Mouse (Mus musculus): ENCODE measurements at regions not wholly inside any gene's neighbourhood (a gene's known extent, or its start where the extent isn't known, plus 50 kb on each side); places are given as distances from the start of the nearest gene placed in this dataset.

DNA sequence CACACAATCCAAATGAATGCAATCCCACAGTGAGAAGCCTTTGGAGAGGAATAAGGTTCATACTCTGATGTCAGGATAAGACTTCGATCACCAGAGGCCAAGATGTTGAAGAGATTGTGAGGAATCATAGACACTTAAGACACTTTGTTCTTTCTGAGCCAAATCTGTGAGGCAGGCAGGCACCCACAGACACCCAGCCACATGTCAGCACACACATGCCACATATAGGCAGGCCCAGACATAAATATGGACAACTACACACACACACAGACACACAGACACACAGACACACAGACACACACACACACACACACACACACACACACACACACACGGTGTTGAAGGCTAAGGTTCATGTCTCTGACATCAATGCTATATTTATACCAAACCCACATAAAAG is 185.1 kb upstream of the Frmd6 start:
- H3K27ac ChIP-seq: no peak overlapping the region
- H3K4me2 ChIP-seq (replicated peaks): no peak overlapping the region
- no peaks in the 10 kb centered on the region for H3K27me3 ChIP-seq
- no peak overlapping the region for H3K4me3 ChIP-seq
- H3K36me3 ChIP-seq: no peaks in the 10 kb centered on the region
- 85% methylated on average over 2 of the region's 2 CpGs for WGBS
- H3K4me1 ChIP-seq: no peaks in the 10 kb centered on the region
- no peaks in the 10 kb centered on the region for H3K9me3 ChIP-seq (replicated peaks)
- no peak for ATAC-seq (ENCODE audit: low FRiP score)
- no peak overlapping the region for H3K9ac ChIP-seq

DNA sequence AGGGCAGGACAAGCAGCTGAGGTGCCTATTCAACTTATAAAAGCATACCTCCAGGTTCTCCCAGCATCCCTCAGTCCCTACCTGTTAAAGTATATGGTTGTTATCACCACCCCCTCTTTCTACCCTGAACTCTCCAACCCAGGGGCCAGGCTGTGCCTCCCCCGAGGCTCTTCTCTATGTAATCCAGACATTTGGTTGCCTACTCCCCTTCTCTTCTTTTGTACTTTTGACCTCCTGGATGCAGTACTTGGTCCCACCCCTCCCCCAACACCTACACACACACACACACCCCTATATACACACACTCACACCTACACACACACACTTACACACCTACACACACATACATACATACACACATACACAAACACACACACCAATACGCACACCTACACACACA is 180.4 kb upstream of the Frmd6 start:
- Histone ChIP-seq H3K36me3 (no peaks in the 10 kb centered on the region), H3K4me3 (no peak overlapping the region), H3K27ac (no peak overlapping the region), H3K9me3 (replicated peaks) (no peaks in the 10 kb centered on the region), H3K4me1 (no peaks in the 10 kb centered on the region), H3K4me2 (replicated peaks) (no peak overlapping the region), H3K9ac (no peak overlapping the region), H3K27me3 (no peaks in the 10 kb centered on the region)
- ATAC-seq (ENCODE audit: low FRiP score): no peak
- 69% methylated on average over 2 of the region's 2 CpGs for WGBS

GRCm38 (mm10) chr12:70645407-70645806 is 179.9 kb upstream of the Frmd6 start:
- H3K27me3 ChIP-seq: no peaks in the 10 kb centered on the region
- no peak overlapping the region for H3K9ac ChIP-seq
- no peak overlapping the region for H3K27ac ChIP-seq
- no peak for ATAC-seq (ENCODE audit: low FRiP score)
- 71% methylated on average over 3 of the region's 3 CpGs for WGBS
- no peak overlapping the region for H3K4me2 ChIP-seq (replicated peaks)
- H3K36me3 ChIP-seq: no peaks in the 10 kb centered on the region
- no peak overlapping the region for H3K4me3 ChIP-seq
- H3K9me3 ChIP-seq (replicated peaks): no peaks in the 10 kb centered on the region
- no peaks in the 10 kb centered on the region for H3K4me1 ChIP-seq

DNA sequence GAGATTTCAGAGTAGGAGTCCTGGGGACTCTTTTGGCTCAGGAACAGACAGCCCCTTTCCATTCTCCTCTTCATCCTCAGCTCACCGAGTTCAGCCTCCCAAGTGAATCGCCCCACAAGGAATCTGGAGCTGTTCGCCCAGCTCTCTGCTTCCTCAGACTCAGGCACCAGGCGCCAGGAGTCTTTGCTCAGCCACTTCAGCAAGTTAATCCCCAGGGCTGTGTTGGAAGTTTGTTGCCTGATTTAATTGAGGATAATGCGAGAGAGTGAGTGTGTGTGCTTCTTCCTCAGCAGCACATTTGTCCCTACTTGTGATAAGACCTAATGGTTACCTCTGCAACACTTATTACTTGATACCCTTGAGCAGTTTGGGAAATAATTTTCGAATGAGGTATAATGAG is 177.8 kb upstream of the Frmd6 start:
- Histone ChIP-seq H3K27ac (no peak overlapping the region), H3K4me3 (no peak overlapping the region), H3K4me1 (no peaks in the 10 kb centered on the region), H3K4me2 (replicated peaks) (no peak overlapping the region), H3K9ac (no peak overlapping the region), H3K27me3 (no peaks in the 10 kb centered on the region), H3K9me3 (replicated peaks) (no peaks in the 10 kb centered on the region), H3K36me3 (no peaks in the 10 kb centered on the region)
- WGBS: 57% methylated on average over 6 of the region's 6 CpGs
- no peak for ATAC-seq (ENCODE audit: low FRiP score)

DNA sequence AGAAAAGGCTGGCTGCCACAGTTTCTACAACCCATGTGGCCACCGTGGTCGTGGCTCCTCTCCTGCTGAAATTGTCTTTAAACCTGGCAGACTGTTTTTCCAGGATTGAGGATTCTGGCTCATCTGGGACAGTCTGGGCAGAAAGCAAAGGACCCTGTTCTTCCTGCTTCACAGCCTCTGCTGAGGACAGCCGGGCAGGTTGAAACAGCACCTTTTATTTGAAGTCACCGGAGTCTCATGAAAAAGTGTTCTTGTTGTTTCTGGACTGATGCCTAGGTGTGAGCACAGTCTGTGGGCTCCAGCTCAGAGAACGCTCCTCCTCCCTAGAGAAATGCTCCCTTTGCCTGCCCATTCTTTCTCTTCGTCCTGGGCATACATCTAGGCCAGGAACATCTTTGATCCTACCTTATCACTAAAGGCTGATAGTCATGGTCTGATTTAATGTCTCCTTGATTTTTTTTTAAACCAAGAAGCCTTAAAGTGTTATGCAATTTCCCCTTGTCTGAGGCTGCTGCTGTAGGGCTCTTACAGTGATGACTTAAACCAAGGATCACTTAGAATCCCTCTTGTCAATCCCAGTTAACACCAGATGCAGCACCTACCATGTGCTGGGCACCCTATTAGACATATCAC is 177.0 kb upstream of the Frmd6 start:
- Histone ChIP-seq H3K9ac (no peak overlapping the region), H3K27ac (no peak overlapping the region), H3K27me3 (no peaks in the 10 kb centered on the region), H3K9me3 (replicated peaks) (no peaks in the 10 kb centered on the region), H3K4me1 (no peaks in the 10 kb centered on the region), H3K36me3 (no peaks in the 10 kb centered on the region), H3K4me2 (replicated peaks) (no peak overlapping the region), H3K4me3 (no peak overlapping the region)
- no peak for ATAC-seq (ENCODE audit: low FRiP score)
- 80% methylated on average over 6 of the region's 6 CpGs for WGBS

DNA sequence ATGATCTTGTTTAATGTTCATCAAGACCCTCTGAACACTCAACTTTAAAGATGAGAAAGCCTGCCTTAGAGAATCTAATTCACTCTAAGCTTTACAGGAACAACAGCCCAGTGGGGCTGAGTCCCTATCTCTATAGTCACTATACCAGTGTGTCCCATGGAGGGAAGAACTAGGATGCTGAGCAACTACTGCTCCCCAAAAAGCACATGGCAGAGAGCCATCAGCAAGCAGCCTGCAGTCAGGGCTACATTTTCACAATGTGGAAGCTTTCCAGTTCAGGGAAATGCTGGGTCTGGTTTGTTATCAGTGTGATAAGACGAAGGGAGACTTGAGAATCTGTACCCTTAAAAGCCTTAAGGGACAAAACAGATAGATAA is 176.5 kb upstream of the Frmd6 start:
- Histone ChIP-seq H3K9ac (no peak overlapping the region), H3K4me1 (no peaks in the 10 kb centered on the region), H3K27ac (no peak overlapping the region), H3K4me3 (no peak overlapping the region), H3K36me3 (no peaks in the 10 kb centered on the region), H3K9me3 (replicated peaks) (no peaks in the 10 kb centered on the region), H3K4me2 (replicated peaks) (no peak overlapping the region), H3K27me3 (no peaks in the 10 kb centered on the region)
- 88% methylated on average over 1 of the region's 1 CpGs for WGBS
- no peak for ATAC-seq (ENCODE audit: low FRiP score)

GRCm38 (mm10) chr12:70649691-70650090 is 175.6 kb upstream of the Frmd6 start:
- Histone ChIP-seq H3K9me3 (replicated peaks) (no peaks in the 10 kb centered on the region), H3K4me3 (no peak overlapping the region), H3K4me2 (replicated peaks) (no peak overlapping the region), H3K36me3 (no peaks in the 10 kb centered on the region), H3K4me1 (no peaks in the 10 kb centered on the region), H3K27ac (no peak overlapping the region), H3K9ac (no peak overlapping the region), H3K27me3 (no peaks in the 10 kb centered on the region)
- WGBS: 87% methylated on average over 2 of the region's 2 CpGs
- no peak for ATAC-seq (ENCODE audit: low FRiP score)

DNA sequence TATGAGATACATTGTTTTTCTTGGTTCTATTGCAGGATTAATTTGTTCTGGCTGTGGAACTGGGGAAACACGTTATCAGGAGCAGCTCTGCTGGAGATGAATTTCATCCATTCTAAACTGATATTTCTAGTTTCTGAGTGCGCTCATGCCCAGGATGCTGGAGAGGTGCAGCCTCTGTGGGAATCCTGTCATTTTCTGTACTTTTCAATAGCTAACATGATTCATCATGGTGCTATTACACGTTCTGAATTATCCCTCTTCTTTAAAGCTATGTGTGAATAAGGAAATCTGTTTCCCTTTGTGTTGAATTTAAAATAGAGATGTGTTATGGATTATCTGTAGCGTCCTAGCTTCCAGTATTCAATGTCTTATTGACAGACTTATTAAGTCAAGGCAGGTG is 174.8 kb upstream of the Frmd6 start:
- Histone ChIP-seq H3K36me3 (no peaks in the 10 kb centered on the region), H3K4me3 (no peak overlapping the region), H3K4me1 (no peaks in the 10 kb centered on the region), H3K4me2 (replicated peaks) (no peak overlapping the region), H3K9ac (no peak overlapping the region), H3K27me3 (no peaks in the 10 kb centered on the region), H3K27ac (no peak overlapping the region), H3K9me3 (replicated peaks) (no peaks in the 10 kb centered on the region)
- ATAC-seq (ENCODE audit: low FRiP score): no peak
- WGBS: 74% methylated on average over 4 of the region's 4 CpGs

DNA sequence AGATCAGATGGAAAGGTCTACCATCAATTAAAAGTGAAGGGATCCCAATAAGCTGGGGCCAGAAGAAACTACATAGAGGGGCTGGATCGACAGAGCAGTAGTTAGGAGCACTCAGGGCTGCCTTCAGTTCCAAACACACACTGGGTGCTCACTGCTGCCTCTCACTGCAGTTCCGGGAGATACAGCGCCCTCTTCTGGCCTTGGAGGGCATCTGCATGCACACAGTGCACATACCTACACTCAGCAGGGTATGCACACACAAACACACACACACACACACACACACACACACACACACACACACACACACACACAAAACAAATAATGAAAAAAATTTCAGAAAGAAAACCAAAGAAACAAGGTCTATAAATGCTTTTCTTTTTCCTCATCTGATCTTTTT is 172.6 kb upstream of the Frmd6 start:
- no peak overlapping the region for H3K9ac ChIP-seq
- 85% methylated on average over 3 of the region's 3 CpGs for WGBS

DNA sequence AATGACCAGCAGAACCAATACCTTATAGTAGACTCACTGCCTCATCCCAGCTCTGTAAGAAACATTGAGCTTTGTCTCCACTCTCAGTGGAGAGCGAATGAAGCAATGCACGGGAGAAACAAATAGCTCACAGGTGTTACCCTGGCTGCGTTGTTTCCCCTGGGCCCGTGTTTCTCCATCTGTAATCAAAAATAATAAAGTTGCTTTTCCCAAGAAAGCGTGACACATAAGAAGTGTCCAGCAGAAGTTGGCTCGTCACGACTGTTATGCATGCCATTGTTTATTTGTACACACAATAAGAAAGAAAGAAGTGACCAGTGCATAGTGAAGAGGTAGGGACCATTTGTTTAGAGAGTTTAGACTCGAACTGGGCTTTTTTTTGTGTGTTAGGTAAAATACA is 171.3 kb upstream of the Frmd6 start:
- Histone ChIP-seq H3K4me3 (no peak overlapping the region), H3K9ac (no peak overlapping the region), H3K27me3 (no peaks in the 10 kb centered on the region), H3K36me3 (no peaks in the 10 kb centered on the region), H3K4me2 (replicated peaks) (no peak overlapping the region), H3K27ac (no peak overlapping the region), H3K4me1 (no peaks in the 10 kb centered on the region), H3K9me3 (replicated peaks) (no peaks in the 10 kb centered on the region)
- ATAC-seq (ENCODE audit: low FRiP score): no peak
- 85% methylated on average over 8 of the region's 8 CpGs for WGBS

More for the DNA sequence above, 172.6 kb upstream of the Frmd6 start:
- no peak overlapping the region for H3K4me3 ChIP-seq
- no peak overlapping the region for H3K27ac ChIP-seq
- no peaks in the 10 kb centered on the region for H3K9me3 ChIP-seq (replicated peaks)
- H3K4me1 ChIP-seq: no peaks in the 10 kb centered on the region
- no peak for ATAC-seq (ENCODE audit: low FRiP score)
- no peaks in the 10 kb centered on the region for H3K36me3 ChIP-seq
- H3K27me3 ChIP-seq: no peaks in the 10 kb centered on the region
- H3K4me2 ChIP-seq (replicated peaks): no peak overlapping the region

GRCm38 (mm10) chr12:70654546-70654945 is 170.8 kb upstream of the Frmd6 start:
- WGBS: 83% methylated on average over 3 of the region's 3 CpGs
- ATAC-seq (ENCODE audit: low FRiP score): no peak
- H3K4me1 ChIP-seq: no peaks in the 10 kb centered on the region
- no peaks in the 10 kb centered on the region for H3K9me3 ChIP-seq (replicated peaks)
- H3K27ac ChIP-seq: no peak overlapping the region
- H3K27me3 ChIP-seq: no peaks in the 10 kb centered on the region
- no peak overlapping the region for H3K4me2 ChIP-seq (replicated peaks)
- H3K9ac ChIP-seq: no peak overlapping the region
- H3K36me3 ChIP-seq: no peaks in the 10 kb centered on the region
- no peak overlapping the region for H3K4me3 ChIP-seq

GRCm38 (mm10) chr12:70655411-70655811 is 169.9 kb upstream of the Frmd6 start:
- no peak for ATAC-seq (ENCODE audit: low FRiP score)

GRCm38 (mm10) chr12:70655900-70656544 is 169.3 kb upstream of the Frmd6 start:
- Histone ChIP-seq H3K4me2 (replicated peaks) (no peak overlapping the region), H3K36me3 (no peaks in the 10 kb centered on the region), H3K9ac (no peak overlapping the region), H3K4me3 (no peak overlapping the region), H3K9me3 (replicated peaks) (no peaks in the 10 kb centered on the region), H3K4me1 (no peaks in the 10 kb centered on the region), H3K27me3 (no peaks in the 10 kb centered on the region), H3K27ac (no peak overlapping the region)
- ATAC-seq (ENCODE audit: low FRiP score): no peak
- 72% methylated on average over 8 of the region's 8 CpGs for WGBS

More at GRCm38 (mm10) chr12:70655411-70655811, 169.9 kb upstream of the Frmd6 start:
- whole genome bisulfite sequencing: 87% methylated on average over 2 of the region's 2 CpGs
- no peak overlapping the region for H3K4me2 ChIP-seq (replicated peaks)
- H3K9ac ChIP-seq: no peak overlapping the region
- H3K27ac ChIP-seq: no peak overlapping the region
- no peak overlapping the region for H3K4me3 ChIP-seq
- H3K27me3 ChIP-seq: no peaks in the 10 kb centered on the region
- no peaks in the 10 kb centered on the region for H3K36me3 ChIP-seq
- no peaks in the 10 kb centered on the region for H3K9me3 ChIP-seq (replicated peaks)
- no peaks in the 10 kb centered on the region for H3K4me1 ChIP-seq
